Mouse (Mus musculus): ENCODE measurements around the gene Slc20a1. TPM values are rescaled to one million over a fixed set of nuclear protein-coding genes. Genes with fewer than 3 reads are reported as not detected.

Slc20a1 gene
- polyA plus RNA-seq, 1 experiment from 2014 or later = 61.6 TPM

GRCm38 (mm10) chr2:129221097-129221632 is 22.6 kb downstream of the Slc20a1 start:
- H3K36me3 ChIP-seq (replicated peaks) = no peaks in the 10 kb centered on the region
- no peaks in the 10 kb centered on the region for H3K9me3 ChIP-seq
- ATAC-seq (ENCODE audit: low FRiP score) = no peak
- no peak overlapping the region for H3K4me2 ChIP-seq
- no peak overlapping the region for H3K9ac ChIP-seq
- H3K27ac ChIP-seq = no peak overlapping the region
- 88% methylated on average over 9 of the region's 9 CpGs for WGBS
- H3K4me1 ChIP-seq = no peaks in the 10 kb centered on the region; the same call in 1 of the 2 replicates
- H3K27me3 ChIP-seq = no peaks in the 10 kb centered on the region
- H3K4me3 ChIP-seq (replicated peaks) = no peak overlapping the region

GRCm38 (mm10) chr2:129224178-129224577 is 25.6 kb downstream of the Slc20a1 start:
- ATAC-seq (ENCODE audit: low FRiP score) = no peak
- Histone ChIP-seq H3K4me1 (no peaks in the 10 kb centered on the region; the same call in 1 of the 2 replicates), H3K4me3 (replicated peaks) (no peak overlapping the region), H3K27ac (no peak overlapping the region), H3K9me3 (no peaks in the 10 kb centered on the region), H3K9ac (no peak overlapping the region), H3K4me2 (no peak overlapping the region), H3K27me3 (no peaks in the 10 kb centered on the region), H3K36me3 (replicated peaks) (no peaks in the 10 kb centered on the region)
- 84% methylated on average over 4 of the region's 4 CpGs for WGBS

- H3K4me1 ChIP-seq = no peaks in the 10 kb centered on the region; the same call in 1 of the 2 replicates
- no peak overlapping the region for H3K9ac ChIP-seq
- no peak overlapping the region for H3K4me2 ChIP-seq
- H3K27me3 ChIP-seq = no peaks in the 10 kb centered on the region
- no peaks in the 10 kb centered on the region for H3K36me3 ChIP-seq (replicated peaks)
- H3K9me3 ChIP-seq = no peaks in the 10 kb centered on the region
- no peak for ATAC-seq (ENCODE audit: low FRiP score)
- no peak overlapping the region for H3K4me3 ChIP-seq (replicated peaks)
- 86% methylated on average over 17 of the region's 17 CpGs for WGBS
- H3K27ac ChIP-seq = no peak overlapping the region
Observed at GRCm38 (mm10) chr2:129225251-129225819, 26.8 kb downstream of the Slc20a1 start.

GRCm38 (mm10) chr2:129226296-129226851 is 27.8 kb downstream of the Slc20a1 start:
- no peak overlapping the region for H3K4me2 ChIP-seq
- ATAC-seq (ENCODE audit: low FRiP score) = no peak
- H3K4me3 ChIP-seq (replicated peaks) = no peak overlapping the region
- H3K4me1 ChIP-seq = no peaks in the 10 kb centered on the region; the same call in 1 of the 2 replicates
- H3K36me3 ChIP-seq (replicated peaks) = no peaks in the 10 kb centered on the region
- no peaks in the 10 kb centered on the region for H3K9me3 ChIP-seq
- H3K27me3 ChIP-seq = no peaks in the 10 kb centered on the region
- H3K9ac ChIP-seq = no peak overlapping the region
- WGBS = 70% methylated on average over 11 of the region's 11 CpGs
- no peak overlapping the region for H3K27ac ChIP-seq

- Histone ChIP-seq H3K9me3 (no peaks in the 10 kb centered on the region), H3K9ac (no peak overlapping the region), H3K4me1 (no peaks in the 10 kb centered on the region; the same call in 1 of the 2 replicates), H3K27ac (no peak overlapping the region), H3K4me3 (replicated peaks) (no peak overlapping the region), H3K36me3 (replicated peaks) (no peaks in the 10 kb centered on the region), H3K27me3 (no peaks in the 10 kb centered on the region), H3K4me2 (no peak overlapping the region)
- ATAC-seq (ENCODE audit: low FRiP score) = no peak
- WGBS = 75% methylated on average over 7 of the region's 7 CpGs
Observed at GRCm38 (mm10) chr2:129227011-129227529, 28.5 kb downstream of the Slc20a1 start.

GRCm38 (mm10) chr2:129227709-129228108 is 29.1 kb downstream of the Slc20a1 start:
- Histone ChIP-seq H3K36me3 (replicated peaks) (no peaks in the 10 kb centered on the region), H3K9me3 (no peaks in the 10 kb centered on the region), H3K9ac (no peak overlapping the region), H3K27ac (no peak overlapping the region), H3K4me3 (replicated peaks) (no peak overlapping the region), H3K4me1 (no peaks in the 10 kb centered on the region; the same call in 1 of the 2 replicates), H3K27me3 (no peaks in the 10 kb centered on the region), H3K4me2 (no peak overlapping the region)
- whole genome bisulfite sequencing = 75% methylated on average over 5 of the region's 7 CpGs
- no peak for ATAC-seq (ENCODE audit: low FRiP score)

- no peaks in the 10 kb centered on the region for H3K27me3 ChIP-seq
- no peaks in the 10 kb centered on the region for H3K9me3 ChIP-seq
- WGBS = 87% methylated on average over 4 of the region's 4 CpGs
- no peak overlapping the region for H3K27ac ChIP-seq
- no peaks in the 10 kb centered on the region for H3K36me3 ChIP-seq (replicated peaks)
- H3K4me2 ChIP-seq = no peak overlapping the region
- no peak overlapping the region for H3K4me3 ChIP-seq (replicated peaks)
- H3K4me1 ChIP-seq = no peaks in the 10 kb centered on the region; the same call in 1 of the 2 replicates
- ATAC-seq (ENCODE audit: low FRiP score) = no peak
- no peak overlapping the region for H3K9ac ChIP-seq
Observed at GRCm38 (mm10) chr2:129228571-129228970, 30.0 kb downstream of the Slc20a1 start.

GRCm38 (mm10) chr2:129229316-129229715 is 30.8 kb downstream of the Slc20a1 start:
- 95% methylated on average over 7 of the region's 7 CpGs for WGBS
- ATAC-seq (ENCODE audit: low FRiP score) = no peak
- Histone ChIP-seq H3K4me3 (replicated peaks) (no peak overlapping the region), H3K9ac (no peak overlapping the region), H3K4me1 (no peaks in the 10 kb centered on the region; the same call in 1 of the 2 replicates), H3K4me2 (no peak overlapping the region), H3K36me3 (replicated peaks) (no peaks in the 10 kb centered on the region), H3K27me3 (no peaks in the 10 kb centered on the region), H3K27ac (no peak overlapping the region), H3K9me3 (no peaks in the 10 kb centered on the region)

GRCm38 (mm10) chr2:129232023-129232422 is 33.5 kb downstream of the Slc20a1 start:
- Histone ChIP-seq H3K27ac (no peak overlapping the region), H3K36me3 (replicated peaks) (no peaks in the 10 kb centered on the region), H3K9ac (no peak overlapping the region), H3K4me3 (replicated peaks) (no peak overlapping the region), H3K27me3 (no peaks in the 10 kb centered on the region), H3K4me1 (no peaks in the 10 kb centered on the region), H3K9me3 (no peaks in the 10 kb centered on the region), H3K4me2 (no peak overlapping the region)
- 77% methylated on average over 4 of the region's 4 CpGs for WGBS
- no peak for ATAC-seq (ENCODE audit: low FRiP score)

GRCm38 (mm10) chr2:129232484-129232883 is 33.9 kb downstream of the Slc20a1 start:
- Histone ChIP-seq H3K36me3 (replicated peaks) (no peaks in the 10 kb centered on the region), H3K27ac (0 out of 2 replicates have a peak overlapping the region, but pooled peaks have one; percentile 36), H3K9ac (no peak overlapping the region)

GRCm38 (mm10) chr2:129233218-129233617 is 34.7 kb downstream of the Slc20a1 start:
- no peaks in the 10 kb centered on the region for H3K4me1 ChIP-seq
- 91% methylated on average over 1 of the region's 1 CpGs for WGBS

More at GRCm38 (mm10) chr2:129232484-129232883, 33.9 kb downstream of the Slc20a1 start:
- 88% methylated on average over 9 of the region's 9 CpGs for WGBS
- ATAC-seq (ENCODE audit: low FRiP score) = no peak
- Histone ChIP-seq H3K4me1 (no peaks in the 10 kb centered on the region), H3K4me2 (no peak overlapping the region), H3K4me3 (replicated peaks) (no peak overlapping the region), H3K9me3 (no peaks in the 10 kb centered on the region), H3K27me3 (no peaks in the 10 kb centered on the region)

GRCm38 (mm10) chr2:129233803-129234477 is 35.4 kb downstream of the Slc20a1 start:
- Histone ChIP-seq H3K36me3 (replicated peaks) (no peaks in the 10 kb centered on the region), H3K27ac (no peak overlapping the region), H3K27me3 (no peaks in the 10 kb centered on the region), H3K4me3 (replicated peaks) (no peak overlapping the region), H3K4me1 (no peaks in the 10 kb centered on the region), H3K9ac (no peak overlapping the region), H3K9me3 (no peaks in the 10 kb centered on the region), H3K4me2 (no peak overlapping the region)
- ATAC-seq (ENCODE audit: low FRiP score) = no peak
- 48% methylated on average over 9 of the region's 9 CpGs for WGBS

More at GRCm38 (mm10) chr2:129233218-129233617, 34.7 kb downstream of the Slc20a1 start:
- no peak overlapping the region for H3K27ac ChIP-seq
- ATAC-seq (ENCODE audit: low FRiP score) = no peak
- H3K36me3 ChIP-seq (replicated peaks) = no peaks in the 10 kb centered on the region
- no peak overlapping the region for H3K4me3 ChIP-seq (replicated peaks)
- no peak overlapping the region for H3K9ac ChIP-seq
- H3K9me3 ChIP-seq = no peaks in the 10 kb centered on the region
- H3K4me2 ChIP-seq = no peak overlapping the region
- H3K27me3 ChIP-seq = no peaks in the 10 kb centered on the region
